Mouse (Mus musculus): ENCODE measurements at regions not wholly inside any gene's neighbourhood (a gene's known extent, or its start where the extent isn't known, plus 50 kb on each side); places are given as distances from the start of the nearest gene placed in this dataset.

- TF ChIP-seq CTCF (IDR thresholded peaks at IDR 0.05; ENCODE audit: low read depth) (peak; percentile 62), EP300 (IDR thresholded peaks at IDR 0.05; ENCODE audit: low read depth) (no peak)
These were observed 67.1 kb upstream of the Gabrg2 start for GRCm38 (mm10) chr11:42067788-42068187.
